Mouse (Mus musculus) midbrain, embryonic 14.5 days (tissue): ENCODE results near the gene Glyat. TPM values are rescaled to one million over a fixed set of nuclear protein-coding genes. Genes with fewer than 3 reads are reported as not detected.

Experiments
- ATAC-seq: fragments of 200-750 bp; cut with Nextera tagmentation; 2 replicates; pipeline ENCODE4 v1.8.0; 2017; ENCODE audit warnings: moderate number of reproducible peaks, moderate library complexity; ENCODE audit not compliant: low FRiP score, low TSS enrichment
- DNase-seq: peaks from one replicate; pipeline ENCODE4 v3.0.0-alpha.2; 2015
- H3K27ac ChIP-seq: fragments of 300-500 bp; sonication (generic); replicated peaks from 2 replicates; pipeline ENCODE4 v1.5.1; 2014; ENCODE audit warnings: mild to moderate bottlenecking, low read depth, low read length, moderate library complexity
- H3K27me3 ChIP-seq: fragments of 300-500 bp; sonication (generic); 2 replicates; pipeline ENCODE4 v1.6.1; 2014; ENCODE audit warnings: low read length, control low read depth, mixed read lengths; ENCODE audit not compliant: control insufficient read depth, insufficient read depth
- H3K36me3 ChIP-seq: fragments of 300-500 bp; sonication (generic); 2 replicates; pipeline ENCODE4 v1.6.1; 2014; ENCODE audit warnings: low read length, control low read depth; ENCODE audit not compliant: control insufficient read depth, insufficient read depth
- H3K4me1 ChIP-seq: fragments of 300-500 bp; sonication (generic); 2 replicates; pipeline ENCODE4 v1.6.1; 2014; ENCODE audit warnings: mild to moderate bottlenecking, antibody characterized with exemption, low read length, control low read depth; ENCODE audit not compliant: control insufficient read depth, insufficient read depth
- H3K4me2 ChIP-seq: fragments of 300-500 bp; sonication (generic); 2 replicates; pipeline ENCODE4 v1.6.1; 2014; ENCODE audit warnings: mild to moderate bottlenecking, low read length, moderate library complexity
- H3K4me3 ChIP-seq: fragments of 300-500 bp; sonication (generic); replicated peaks from 2 replicates; pipeline ENCODE4 v1.5.1; 2014; ENCODE audit warnings: low read depth, low read length
- H3K9ac ChIP-seq: fragments of 300-500 bp; sonication (generic); replicated peaks from 2 replicates; pipeline ENCODE4 v1.6.1; 2014; ENCODE audit warnings: mild to moderate bottlenecking, low read length, moderate library complexity
- H3K9me3 ChIP-seq: fragments of 300-500 bp; sonication (generic); 2 replicates; pipeline ENCODE4 v1.6.1; 2016; ENCODE audit warnings: low read length, control low read depth, mixed read lengths; ENCODE audit not compliant: control insufficient read depth
- WGBS: fragments of 180-500 bp; shearing (Covaris S2); extraction: QIAGEN DNeasy Blood & Tissue Kit; methylation state at CpG from one replicate; pipeline ENCODE4 v1.1.7; 2014; 5-methylcytosine and 5-hydroxymethylcytosine counted together
- polyA plus RNA-seq: library from polyadenylated mRNA; unstranded; fragments of >200 nt; fragmentation: Nextera tagmentation; extraction: Ambion mirVana; gene quantifications from 2 replicates; pipeline ENCODE4 v1.2.1, GENCODE M21; 2014

Gene Glyat
- polyA plus RNA-seq, 1 experiment from 2014 or later, result not detected

- no peaks in the 10 kb centered on the region for H3K27me3 ChIP-seq
- H3K36me3 ChIP-seq, result no peaks in the 10 kb centered on the region
- 0 out of 2 replicates have a peak, but pooled peaks cover 6% of the 10 kb centered on the region for H3K4me1 ChIP-seq
- H3K9ac ChIP-seq, result no peak within 1 kb of the TSS
- ATAC-seq, result no peak
- no peak within 1 kb of the TSS for H3K4me3 ChIP-seq
- no peak for DNase-seq
- WGBS, result 67% methylated on average over 1 of the region's 1 CpGs
- no peaks in the 10 kb centered on the region for H3K9me3 ChIP-seq
- H3K4me2 ChIP-seq, result no peak within 1 kb of the TSS
- no peak within 1 kb of the TSS for H3K27ac ChIP-seq
These were observed 33.4 kb upstream of the Glyat start, which contains the start of gene Gm4952 for GRCm38 (mm10) chr19:12599674-12600073. Gene Gm4952, plus strand, starts transcription at chr19:12599974.

DNA sequence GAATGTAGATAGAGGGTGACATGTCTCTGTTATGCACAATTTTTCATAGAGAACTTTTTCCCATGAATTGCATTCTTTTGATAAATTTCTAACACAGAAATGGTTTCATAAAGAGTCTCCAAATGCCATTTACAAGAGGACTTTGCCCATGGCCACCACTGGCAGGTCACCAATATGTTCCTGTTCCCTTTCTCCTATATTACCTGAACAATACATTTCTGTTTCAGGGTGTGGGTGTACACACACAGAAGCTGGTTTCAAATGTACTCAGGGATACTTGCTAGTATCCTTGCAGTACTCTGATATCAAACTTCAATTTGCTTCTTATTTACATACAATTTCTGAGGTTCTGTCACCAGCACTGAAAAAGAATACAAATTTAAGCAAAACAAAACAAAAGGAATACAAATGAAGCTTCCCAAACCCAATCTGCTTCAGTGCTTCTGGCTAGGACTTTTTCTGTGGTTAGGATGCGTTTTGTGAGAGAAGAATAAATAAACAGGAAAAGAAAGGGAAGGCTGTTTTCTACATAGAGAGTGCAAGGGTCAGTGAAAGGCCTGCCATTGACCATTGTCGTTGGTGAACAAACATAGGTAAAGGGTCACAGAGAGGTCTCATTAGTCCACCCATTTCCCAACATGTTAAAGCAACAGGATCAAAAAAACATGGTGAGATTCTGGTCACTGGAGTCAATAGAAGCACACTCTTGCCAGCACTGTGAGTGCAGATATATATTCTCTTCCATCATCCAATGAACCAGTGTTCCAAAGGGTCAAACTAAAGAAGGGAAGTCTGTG lies 32.2 kb upstream of the Glyat start:
- Histone ChIP-seq H3K36me3 (no peaks in the 10 kb centered on the region), H3K4me3 (no peak overlapping the region), H3K9ac (no peak overlapping the region), H3K4me1 (0 out of 2 replicates have a peak, but pooled peaks cover 6% of the 10 kb centered on the region), H3K27ac (no peak overlapping the region), H3K4me2 (no peak overlapping the region), H3K9me3 (no peaks in the 10 kb centered on the region), H3K27me3 (no peaks in the 10 kb centered on the region)
- ATAC-seq (no peak), DNase-seq (no peak)
- WGBS, result 53% methylated on average over 2 of the region's 2 CpGs

- no peak for ATAC-seq
- H3K4me2 ChIP-seq, result no peak overlapping the region
- no peaks in the 10 kb centered on the region for H3K4me1 ChIP-seq
- H3K9ac ChIP-seq, result no peak overlapping the region
- DNase-seq, result no peak
- H3K9me3 ChIP-seq, result no peaks in the 10 kb centered on the region
- H3K36me3 ChIP-seq, result no peaks in the 10 kb centered on the region
- no peak overlapping the region for H3K4me3 ChIP-seq
- H3K27ac ChIP-seq, result no peak overlapping the region
- no peaks in the 10 kb centered on the region for H3K27me3 ChIP-seq
These were observed 24.8 kb upstream of the Glyat start for GRCm38 (mm10) chr19:12608336-12608735.

DNA sequence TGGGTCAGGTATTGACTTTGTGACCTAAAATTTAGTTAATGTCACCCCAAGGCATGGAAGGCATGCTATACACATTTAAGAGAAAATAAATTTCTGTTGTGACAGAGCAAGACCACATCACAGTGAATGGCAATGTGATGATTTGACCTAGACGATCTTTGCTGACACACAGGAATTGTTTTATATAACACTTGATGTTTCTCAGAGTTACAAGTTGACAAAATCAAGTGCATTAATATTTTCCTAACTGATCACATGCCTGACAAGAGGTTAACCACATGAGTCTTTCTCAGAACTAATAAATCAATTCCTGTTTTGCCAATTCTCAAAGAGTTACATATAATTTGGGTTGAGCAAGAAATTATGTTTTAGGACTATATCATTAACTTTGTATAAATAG lies 19.5 kb upstream of the Glyat start:
- ATAC-seq, result no peak
- Histone ChIP-seq H3K9ac (no peak overlapping the region), H3K4me3 (no peak overlapping the region), H3K4me1 (no peaks in the 10 kb centered on the region), H3K9me3 (no peaks in the 10 kb centered on the region), H3K36me3 (no peaks in the 10 kb centered on the region), H3K27me3 (no peaks in the 10 kb centered on the region), H3K27ac (no peak overlapping the region), H3K4me2 (no peak overlapping the region)
- no peak for DNase-seq
- WGBS, result 84% methylated on average over 1 of the region's 1 CpGs

GRCm38 (mm10) chr19:12634259-12634658 lies 1.2 kb downstream of the Glyat start:
- DNase-seq (no peak), ATAC-seq (no peak)
- WGBS, result 91% methylated on average over 3 of the region's 3 CpGs
- Histone ChIP-seq H3K9me3 (no peaks in the 10 kb centered on the region), H3K4me3 (no peak overlapping the region), H3K36me3 (no peaks in the 10 kb centered on the region), H3K4me1 (no peaks in the 10 kb centered on the region), H3K9ac (no peak overlapping the region), H3K4me2 (no peak overlapping the region), H3K27me3 (no peaks in the 10 kb centered on the region), H3K27ac (no peak overlapping the region)

- no peak for ATAC-seq
- no peak overlapping the region for H3K9ac ChIP-seq
- H3K36me3 ChIP-seq, result no peaks in the 10 kb centered on the region
- H3K4me3 ChIP-seq, result no peak overlapping the region
- DNase-seq, result no peak
- no peaks in the 10 kb centered on the region for H3K27me3 ChIP-seq
- H3K4me1 ChIP-seq, result no peaks in the 10 kb centered on the region
- WGBS, result 87% methylated on average over 4 of the region's 4 CpGs
- H3K27ac ChIP-seq, result no peak overlapping the region
- H3K9me3 ChIP-seq, result no peaks in the 10 kb centered on the region
- no peak overlapping the region for H3K4me2 ChIP-seq
These were observed 1.9 kb downstream of the Glyat start for GRCm38 (mm10) chr19:12634963-12635362.

DNA sequence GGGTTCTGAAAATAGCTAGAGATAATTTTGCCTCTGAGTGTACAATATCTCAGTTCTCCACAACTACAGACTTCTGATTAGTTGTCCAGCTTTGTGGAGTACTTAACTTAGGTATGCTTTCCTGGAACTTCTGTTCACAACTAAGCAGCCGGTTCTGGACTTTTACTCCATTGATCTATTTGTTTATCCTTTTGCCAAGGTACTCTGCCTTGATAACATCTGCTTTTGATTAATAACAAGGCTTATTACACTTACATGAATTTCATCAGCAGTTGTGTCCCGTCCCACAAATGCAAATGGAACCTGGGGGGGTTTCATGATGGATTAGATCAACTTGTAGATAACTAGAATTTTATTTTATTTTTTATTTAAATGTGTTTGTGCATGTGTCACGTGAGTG lies 3.8 kb downstream of the Glyat start:
- Histone ChIP-seq H3K9me3 (no peaks in the 10 kb centered on the region), H3K27ac (no peak overlapping the region), H3K4me3 (no peak overlapping the region), H3K9ac (no peak overlapping the region), H3K36me3 (no peaks in the 10 kb centered on the region), H3K4me2 (no peak overlapping the region), H3K27me3 (no peaks in the 10 kb centered on the region), H3K4me1 (no peaks in the 10 kb centered on the region)
- no peak for DNase-seq
- ATAC-seq, result no peak
- 74% methylated on average over 3 of the region's 3 CpGs for WGBS

GRCm38 (mm10) chr19:12638049-12638448 lies 4.9 kb downstream of the Glyat start:
- H3K27me3 ChIP-seq, result no peaks in the 10 kb centered on the region
- H3K9me3 ChIP-seq, result no peaks in the 10 kb centered on the region
- no peaks in the 10 kb centered on the region for H3K4me1 ChIP-seq
- no peak overlapping the region for H3K27ac ChIP-seq
- H3K36me3 ChIP-seq, result no peaks in the 10 kb centered on the region
- WGBS, result 84% methylated on average over 1 of the region's 1 CpGs
- ATAC-seq, result no peak
- no peak overlapping the region for H3K4me2 ChIP-seq
- DNase-seq, result no peak
- H3K9ac ChIP-seq, result no peak overlapping the region
- H3K4me3 ChIP-seq, result no peak overlapping the region

GRCm38 (mm10) chr19:12649511-12649910 lies 16.4 kb downstream of the Glyat start:
- no peak overlapping the region for H3K9ac ChIP-seq
- no peak overlapping the region for H3K4me2 ChIP-seq
- no peaks in the 10 kb centered on the region for H3K27me3 ChIP-seq
- no peaks in the 10 kb centered on the region for H3K4me1 ChIP-seq
- no peak for DNase-seq
- no peak overlapping the region for H3K27ac ChIP-seq
- H3K4me3 ChIP-seq, result no peak overlapping the region
- H3K9me3 ChIP-seq, result no peaks in the 10 kb centered on the region
- no peaks in the 10 kb centered on the region for H3K36me3 ChIP-seq
- no peak for ATAC-seq
